Mouse (Mus musculus) MEL (cell line): Measurements from ENCODE around the gene Rhbdd2. TPM values are rescaled to one million over a fixed set of nuclear protein-coding genes. Genes with fewer than 3 reads are reported as not detected.

Experiments
- DNase-seq: peaks from one replicate; pipeline ENCODE4 v3.0.0; 2011; ENCODE audit warnings: low read depth, low spot score
- H3K27ac ChIP-seq: 2 replicates; pipeline ENCODE4 v1.5.1; 2012; ENCODE audit warnings: low read depth, mild to moderate bottlenecking, control low read depth, low read length, moderate library complexity; ENCODE audit not compliant: control insufficient read depth
- H3K27me3 ChIP-seq, 2 experiments: fragments of 150-350 bp in 1 of 2; sonication (generic) in 1 of 2; 2 replicates each; pipeline ENCODE4 v1.6.1; 2012; ENCODE audit warnings: low read length in 2 of 2, mild to moderate bottlenecking in 2 of 2, improper control_type of control experiment in 1 of 2, moderate library complexity in 1 of 2; ENCODE audit not compliant: insufficient read depth in 2 of 2, control insufficient read depth in 1 of 2
- H3K36me3 ChIP-seq, 2 experiments: 2 replicates each; pipeline ENCODE4 v1.6.1; 2012 to 2014; ENCODE audit warnings: low read length in 2 of 2, improper control_type of control experiment in 1 of 2, inconsistent platforms in 1 of 2, mild to moderate bottlenecking in 1 of 2; ENCODE audit not compliant: insufficient read depth in 2 of 2, control insufficient read depth in 1 of 2
- H3K4me1 ChIP-seq, 2 experiments: fragments of 150-350 bp in 1 of 2; sonication (generic) in 1 of 2; 2 replicates each; pipeline ENCODE4 v1.6.1; 2012; ENCODE audit warnings: low read length in 2 of 2, improper control_type of control experiment in 1 of 2, mild to moderate bottlenecking in 1 of 2; ENCODE audit not compliant: insufficient read depth in 2 of 2, control insufficient read depth in 1 of 2
- H3K4me3 ChIP-seq, 2 experiments: fragments of 150-350 bp in 1 of 2; sonication (generic) in 1 of 2; 2 replicates each; pipeline ENCODE4 v1.5.1; 2012; ENCODE audit warnings: low read depth in 2 of 2, low read length in 2 of 2, mild to moderate bottlenecking in 2 of 2, moderate library complexity in 2 of 2, control low read depth in 1 of 2, improper control_type of control experiment in 1 of 2; ENCODE audit not compliant: control insufficient read depth in 1 of 2, insufficient read depth in 1 of 2
- H3K79me2 ChIP-seq: 2 replicates; pipeline ENCODE4 v1.6.1; 2012; ENCODE audit warnings: mild to moderate bottlenecking, low read length, moderate library complexity; ENCODE audit not compliant: control insufficient read depth, poor library complexity, insufficient read depth
- H3K9ac ChIP-seq: 2 replicates; pipeline ENCODE4 v1.6.1; 2012; ENCODE audit warnings: low read depth, mild to moderate bottlenecking, control low read depth, low read length, moderate library complexity; ENCODE audit not compliant: control insufficient read depth, poor library complexity, severe bottlenecking
- H3K9me3 ChIP-seq: fragments of 150-350 bp; sonication (generic); replicated peaks from 2 replicates; pipeline ENCODE4 v1.6.1; 2012; ENCODE audit warnings: mild to moderate bottlenecking, low read length, improper control_type of control experiment, moderate library complexity; ENCODE audit not compliant: insufficient read depth
- BHLHE40 ChIP-seq: IDR thresholded peaks from 2 replicates; pipeline ENCODE4 v1.6.1; 2012; ENCODE audit warnings: low read depth, mild to moderate bottlenecking, inconsistent platforms, low read length, improper control_type of control experiment, borderline replicate concordance
- CHD1 ChIP-seq: IDR thresholded peaks from 2 replicates; pipeline ENCODE4 v1.6.1; 2012; ENCODE audit warnings: low read depth, mild to moderate bottlenecking, inconsistent platforms, low read length, improper control_type of control experiment
- CHD2 ChIP-seq: IDR thresholded peaks from 2 replicates; pipeline ENCODE4 v1.6.1; 2011; ENCODE audit warnings: low read length, improper control_type of control experiment
- E2F4 ChIP-seq: IDR thresholded peaks from 2 replicates; pipeline ENCODE4 v1.6.1; 2011; ENCODE audit warnings: low read depth, low read length, improper control_type of control experiment, borderline replicate concordance
- ELF1 ChIP-seq: IDR thresholded peaks from 2 replicates; pipeline ENCODE4 v1.6.1; 2014; ENCODE audit warnings: low read depth, mild to moderate bottlenecking, inconsistent platforms, low read length, improper control_type of control experiment, moderate library complexity
- EP300 ChIP-seq, 2 experiments: IDR thresholded peaks; 2 replicates each; pipeline ENCODE4 v1.6.1; 2011; ENCODE audit warnings: improper control_type of control experiment in 2 of 2, low read length in 2 of 2, low read depth in 1 of 2, mild to moderate bottlenecking in 1 of 2
- ETS1 ChIP-seq: IDR thresholded peaks from 2 replicates; pipeline ENCODE4 v1.6.1; 2012; ENCODE audit warnings: low read depth, mild to moderate bottlenecking, inconsistent platforms, low read length, improper control_type of control experiment, moderate library complexity
- GABPA ChIP-seq: IDR thresholded peaks from 2 replicates; pipeline ENCODE4 v1.6.1; 2012; ENCODE audit warnings: low read depth, mild to moderate bottlenecking, inconsistent platforms, low read length, improper control_type of control experiment, moderate library complexity
- GATA1 ChIP-seq: IDR thresholded peaks from 2 replicates; pipeline ENCODE4 v1.6.1; 2011; ENCODE audit warnings: low read depth, low read length, improper control_type of control experiment
- KAT2A ChIP-seq: conservative IDR thresholded peaks from 2 replicates; pipeline ENCODE4 v1.6.1; 2012; ENCODE audit warnings: low read depth, low read length, improper control_type of control experiment, inconsistent platforms
- MAX ChIP-seq: IDR thresholded peaks from 2 replicates; pipeline ENCODE4 v1.6.1; 2011; ENCODE audit warnings: low read length, improper control_type of control experiment
- NELFE ChIP-seq: IDR thresholded peaks from 2 replicates; pipeline ENCODE4 v1.6.1; 2011; ENCODE audit warnings: low read depth, low read length, improper control_type of control experiment
- NRF1 ChIP-seq: IDR thresholded peaks from 2 replicates; pipeline ENCODE4 v1.6.1; 2014; ENCODE audit warnings: low read depth, mild to moderate bottlenecking, inconsistent platforms, low read length, improper control_type of control experiment, moderate library complexity; ENCODE audit not compliant: poor library complexity, insufficient read depth, severe bottlenecking
- RAD21 ChIP-seq: IDR thresholded peaks from 2 replicates; pipeline ENCODE4 v1.6.1; 2011; ENCODE audit warnings: mild to moderate bottlenecking, low read depth, low read length, improper control_type of control experiment
- RCOR1 ChIP-seq: IDR thresholded peaks from 2 replicates; pipeline ENCODE4 v1.6.1; 2012; ENCODE audit warnings: low read depth, mild to moderate bottlenecking, inconsistent platforms, low read length, improper control_type of control experiment
- SIN3A ChIP-seq: IDR thresholded peaks from 2 replicates; pipeline ENCODE4 v1.6.1; 2012; ENCODE audit warnings: low read length, improper control_type of control experiment, inconsistent platforms
- SMC3 ChIP-seq: IDR thresholded peaks from 2 replicates; pipeline ENCODE4 v1.6.1; 2011; ENCODE audit warnings: low read depth, low read length, improper control_type of control experiment
- TAL1 ChIP-seq: IDR thresholded peaks from 2 replicates; pipeline ENCODE4 v1.6.1; 2012; ENCODE audit warnings: mild to moderate bottlenecking, inconsistent platforms, low read length, moderate library complexity, mixed read lengths
- TBP ChIP-seq: IDR thresholded peaks from 2 replicates; pipeline ENCODE4 v1.8.0; 2011; ENCODE audit warnings: low read depth, low read length, improper control_type of control experiment
- UBTF ChIP-seq: IDR thresholded peaks from 2 replicates; pipeline ENCODE4 v1.6.1; 2012; ENCODE audit warnings: low read depth, mild to moderate bottlenecking, inconsistent platforms, low read length, improper control_type of control experiment, moderate library complexity, borderline replicate concordance; ENCODE audit not compliant: insufficient read depth
- ZNF384 ChIP-seq: IDR thresholded peaks from 2 replicates; pipeline ENCODE4 v1.6.1; 2012; ENCODE audit warnings: low read depth, mild to moderate bottlenecking, inconsistent platforms, low read length, improper control_type of control experiment
- polyA plus RNA-seq, 2 experiments: library from polyadenylated mRNA; stranded (reverse) in 1 of 2; unstranded in 1 of 2; fragments of >175 nt in 1 of 2; fragments of >200 nt in 1 of 2; gene quantifications; 2 replicates each; pipeline versions ENCODE4 v1.2.1 to v1.2.4; 2012; ENCODE audit warnings: low replicate concordance in 2 of 2, low read depth in 1 of 2; ENCODE audit not compliant: insufficient read length in 2 of 2, insufficient read depth in 1 of 2, missing spikeins in 1 of 2
- total RNA-seq: library from RNA; depleted of rRNA; stranded (reverse); fragments of 300-350 nt; gene quantifications from 2 replicates; pipeline ENCODE4 v1.2.3, GENCODE M21; 2012

Rhbdd2 gene
- total and polyA plus RNA-seq, 3 experiments = 4.9 to 29.1 TPM; not detected in 1

- Histone ChIP-seq H3K9ac (no peak overlapping the region), H3K4me3 (no peak overlapping the region), H3K9me3 (no peaks in the 10 kb centered on the region), H3K27ac (no peak overlapping the region), H3K4me1 (peaks cover 0 to 8% of the 10 kb centered on the region in 2 experiments; a peak in 1 of 4 replicates), H3K79me2 (no peaks in the 10 kb centered on the region), H3K27me3 (no peaks in the 10 kb centered on the region), H3K36me3 (no peaks in the 10 kb centered on the region)
- TF ChIP-seq NELFE (no peak), NRF1 (no peak), KAT2A (no peak), ETS1 (no peak), RAD21 (no peak), E2F4 (no peak), TBP (no peak), BHLHE40 (no peak), EP300 (IDR thresholded peaks at IDR 0.05; ENCODE audit: low read depth in 1 of 2, low read length in 2 of 2) (no peak), GATA1 (no peak), UBTF (no peak)
- DNase-seq = no peak
Measured at GRCm38 (mm10) chr5:135676696-135677095, 44.3 kb downstream of the Rhbdd2 start.

GRCm38 (mm10) chr5:135677251-135677650 is 44.8 kb downstream of the Rhbdd2 start:
- Histone ChIP-seq H3K79me2 (no peaks in the 10 kb centered on the region), H3K27me3 (no peaks in the 10 kb centered on the region), H3K9me3 (no peaks in the 10 kb centered on the region), H3K36me3 (no peaks in the 10 kb centered on the region), H3K4me1 (peaks cover 0 to 8% of the 10 kb centered on the region in 2 experiments; a peak in 1 of 4 replicates), H3K9ac (no peak overlapping the region), H3K27ac (no peak overlapping the region), H3K4me3 (no peak overlapping the region)
- peak; percentile 62 for DNase-seq
- TF ChIP-seq RCOR1 = peak; percentile 35; the same call in 1 of the 2 replicates
- peak in 1 of 2 experiments; percentile 25; a peak in 1 of 4 replicates for TF ChIP-seq EP300 (IDR thresholded peaks at IDR 0.05; ENCODE audit: low read depth in 1 of 2, low read length in 2 of 2)
- no peak for TF ChIP-seq TAL1
- TF ChIP-seq NRF1 = no peak
- no peak for TF ChIP-seq GATA1

DNA sequence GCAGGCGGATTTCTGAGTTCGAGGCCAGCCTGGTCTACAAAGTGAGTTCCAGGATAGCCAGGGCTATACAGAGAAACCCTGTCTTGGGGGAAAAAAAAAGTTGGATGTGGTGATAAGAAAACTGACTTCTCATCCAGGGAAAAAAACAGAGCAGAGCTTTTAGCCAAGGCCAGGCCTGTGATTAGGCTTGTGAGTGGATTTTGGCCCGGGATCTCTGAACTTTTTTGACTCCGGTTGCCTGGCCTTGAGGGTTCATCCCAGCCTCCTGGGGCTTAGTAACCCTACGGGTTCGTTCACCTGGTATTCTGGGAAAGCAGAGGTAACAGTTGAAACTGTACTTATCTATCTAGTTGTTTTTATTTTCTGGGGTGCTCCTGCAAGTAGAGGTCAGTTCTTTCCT is 46.1 kb downstream of the Rhbdd2 start:
- Histone ChIP-seq H3K27me3 (no peaks in the 10 kb centered on the region), H3K27ac (no peak overlapping the region), H3K4me1 (peaks cover 0 to 8% of the 10 kb centered on the region in 2 experiments; a peak in 1 of 4 replicates), H3K9me3 (no peaks in the 10 kb centered on the region), H3K79me2 (no peaks in the 10 kb centered on the region), H3K4me3 (no peak overlapping the region), H3K9ac (no peak overlapping the region), H3K36me3 (no peaks in the 10 kb centered on the region)
- no peak for DNase-seq
- TF ChIP-seq CHD2 = no peak
- no peak for TF ChIP-seq TBP
- no peak for TF ChIP-seq CHD1
- no peak for TF ChIP-seq ELF1
- TF ChIP-seq MAX = no peak
- no peak for TF ChIP-seq KAT2A
- no peak for TF ChIP-seq EP300 (IDR thresholded peaks at IDR 0.05; ENCODE audit: low read depth in 1 of 2, low read length in 2 of 2)
- no peak for TF ChIP-seq GABPA
- no peak for TF ChIP-seq ZNF384
- TF ChIP-seq BHLHE40 = no peak
- TF ChIP-seq RCOR1 = no peak
- no peak for TF ChIP-seq E2F4
- no peak for TF ChIP-seq RAD21
- no peak for TF ChIP-seq SIN3A
- TF ChIP-seq SMC3 = no peak
